Mouse (Mus musculus) layer of hippocampus, postnatal 36 days (tissue): ENCODE measurements around the gene Erbb2. TPM values are rescaled to one million over a fixed set of nuclear protein-coding genes. Genes with fewer than 3 reads are reported as not detected.
"Not testable (repeated sequence)": the region's sequence is repeated elsewhere in the genome, so short reads cannot be mapped to it uniquely, and the experiment has no call there.

Experiments used
- DNase-seq, 2 experiments: peaks; one replicate each; pipeline ENCODE4 v3.0.0; 2022
- total RNA-seq, 2 experiments: library from RNA; stranded (reverse); gene quantifications; 2 replicates each; pipeline ENCODE4 v1.2.3; 2021

Gene Erbb2
- total RNA-seq, result 1 to 10 TPM; 1.6 to 2.1 TPM

GRCm38 (mm10) chr11:98412273-98412796, at the start of gene Erbb2:
TSS of gene Erbb2 (plus strand) at chr11:98412470.
- peak in 1 of 2 experiments; percentile 22 for DNase-seq

GRCm38 (mm10) chr11:98363817-98364216, 48.5 kb upstream of the Erbb2 start:
- no peak for DNase-seq

DNA sequence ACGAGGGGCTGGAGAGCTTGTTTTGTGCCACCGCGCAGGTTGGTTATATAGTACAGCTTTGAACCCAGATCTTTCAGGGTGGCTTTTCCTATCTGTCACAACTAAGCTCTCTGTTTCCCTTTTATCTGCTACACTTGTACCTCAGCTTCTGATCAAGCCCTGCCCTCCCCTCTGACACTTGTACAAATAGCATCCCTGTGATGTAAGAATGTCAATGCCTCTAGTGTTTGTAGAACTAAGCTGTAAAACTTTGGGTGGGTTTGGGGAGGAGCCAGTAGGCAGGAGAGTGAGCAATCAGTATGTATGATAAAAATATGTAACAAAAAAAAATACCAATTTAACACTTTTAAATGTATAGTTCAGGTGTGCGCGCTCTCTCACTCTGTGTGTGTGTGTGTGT, 47.9 kb upstream of the Erbb2 start:
- DNase-seq, result no peak

DNA sequence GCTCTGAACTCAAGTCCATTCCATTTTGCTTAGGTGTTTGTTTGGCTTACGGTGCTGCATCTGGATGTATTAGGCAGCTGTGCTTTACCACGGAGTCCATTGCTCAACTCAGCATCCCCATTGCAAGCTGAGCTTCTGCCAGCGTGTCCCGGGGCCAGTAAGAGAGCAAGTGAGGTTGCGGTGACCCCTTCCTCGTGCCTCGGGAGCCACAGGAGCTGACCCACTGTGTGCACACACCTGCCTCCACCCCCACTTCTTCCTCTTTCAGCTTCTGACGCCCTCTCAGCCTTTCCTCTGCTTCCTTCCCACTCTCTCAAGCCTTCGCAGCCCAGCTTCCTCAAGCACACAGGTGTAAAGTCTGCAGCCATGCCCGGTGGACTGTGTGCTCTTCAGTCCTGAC, 46.0 kb upstream of the Erbb2 start:
- DNase-seq, result no peak

DNA sequence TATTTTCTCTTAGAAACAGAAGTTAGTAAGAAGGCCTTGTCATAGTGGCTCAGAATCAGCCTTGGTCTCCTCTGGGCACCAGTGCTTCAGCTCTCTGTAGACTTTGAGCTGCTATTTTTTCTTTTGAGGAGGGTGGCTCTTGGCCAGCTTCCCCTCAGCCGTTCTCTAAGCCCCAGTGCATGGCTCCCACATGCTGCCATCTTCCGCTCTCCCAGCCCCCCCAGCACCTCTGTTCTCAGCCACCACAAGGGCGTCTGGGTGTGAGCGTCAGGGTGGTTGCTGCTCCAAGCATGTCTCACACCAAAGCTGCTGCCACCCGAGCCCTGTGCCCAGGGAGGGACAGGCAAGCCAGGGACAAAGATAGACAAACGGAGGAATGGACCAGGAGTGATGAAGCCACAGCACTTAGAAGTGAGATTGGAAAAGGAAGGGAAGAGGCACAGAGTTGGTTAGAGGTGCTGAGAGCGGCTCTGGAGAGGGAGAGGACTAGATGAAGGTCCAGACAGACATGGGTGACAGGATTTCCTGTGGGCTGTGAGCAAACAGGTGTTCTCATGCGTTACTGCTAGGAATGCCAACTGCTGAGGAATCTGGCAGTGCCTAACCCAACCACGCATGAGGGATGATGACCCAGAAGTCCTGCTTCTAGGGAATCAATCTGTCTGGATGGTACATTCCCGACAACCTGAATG, 45.0 kb upstream of the Erbb2 start:
- DNase-seq, result no peak

- DNase-seq, result no peak
These were observed 44.4 kb upstream of the Erbb2 start for GRCm38 (mm10) chr11:98367863-98368186.

GRCm38 (mm10) chr11:98369337-98369736, 42.9 kb upstream of the Erbb2 start:
- DNase-seq, result no peak

DNA sequence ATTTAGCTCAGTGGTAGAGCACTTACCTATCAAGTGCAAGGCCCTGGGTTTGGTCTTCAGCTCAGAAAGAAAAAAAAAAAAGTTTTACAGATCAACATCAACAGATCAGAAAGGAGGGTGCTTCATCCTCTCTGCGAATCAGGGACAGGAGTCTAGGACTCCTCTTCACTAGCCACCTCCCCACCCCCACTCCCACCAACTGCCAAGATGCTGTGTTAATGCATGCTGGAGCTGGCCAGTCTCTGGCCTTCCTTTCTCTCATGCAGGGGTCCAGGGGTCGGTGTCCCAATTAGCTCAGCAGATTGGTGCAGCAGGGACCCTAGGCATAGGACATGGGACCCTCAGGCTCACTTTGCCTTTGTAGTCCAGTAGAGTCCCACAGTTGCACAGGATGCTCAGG, 41.7 kb upstream of the Erbb2 start:
- no peak for DNase-seq

DNA sequence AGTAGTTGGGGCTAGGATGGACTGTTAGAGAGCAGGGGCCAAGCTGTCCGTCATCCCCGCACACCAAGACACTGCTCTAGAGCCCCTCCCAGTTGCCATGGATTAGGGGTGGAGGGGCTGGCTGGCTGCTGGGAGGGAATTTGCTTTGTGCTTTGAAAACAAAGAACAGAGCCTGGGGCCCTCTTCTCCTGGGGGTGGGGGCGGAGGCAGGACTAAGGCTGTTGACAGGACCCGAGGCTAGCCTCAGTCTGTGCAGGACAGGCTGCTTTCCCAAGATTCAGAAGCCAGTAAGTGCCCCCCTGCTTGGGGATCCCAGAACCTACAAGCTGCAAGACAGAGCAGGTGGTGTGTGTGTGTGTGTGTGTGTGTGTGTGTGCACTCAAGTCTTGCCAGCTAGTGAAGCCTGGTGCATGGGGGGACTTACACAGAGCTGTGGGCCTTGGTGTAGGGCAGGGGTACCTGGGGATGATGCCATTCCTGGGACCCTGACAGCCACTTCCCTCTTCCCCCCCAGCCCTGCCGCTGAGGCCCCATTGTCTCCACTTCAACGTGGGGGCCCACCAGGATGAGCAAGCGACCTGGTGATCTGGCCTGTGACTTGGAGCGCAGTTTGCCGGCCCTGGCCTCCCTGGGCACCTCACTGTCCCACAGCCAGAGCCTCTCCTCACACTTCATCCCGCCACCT, 40.6 kb upstream of the Erbb2 start:
- DNase-seq, result no peak

DNA sequence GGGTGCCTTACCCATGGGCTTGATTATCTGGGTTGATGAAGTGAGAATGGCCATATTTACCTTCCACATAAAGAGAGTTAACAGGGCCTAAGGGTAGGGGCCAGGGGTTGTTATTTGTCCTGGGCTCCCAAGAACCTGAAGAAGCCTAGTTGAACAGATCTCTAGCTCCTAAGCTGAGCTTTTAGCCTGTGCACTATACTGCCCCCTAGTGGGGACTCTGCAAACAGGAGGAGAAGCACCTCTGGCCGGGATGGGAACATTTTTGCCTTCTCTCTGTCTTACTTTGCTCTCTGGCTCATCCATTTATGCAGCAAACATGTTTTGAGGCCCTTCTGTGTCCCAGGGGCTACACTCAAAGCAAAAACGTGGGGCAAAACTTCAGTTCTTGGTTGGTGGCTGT, 39.9 kb upstream of the Erbb2 start:
- peak in 1 of 2 experiments; percentile 50 for DNase-seq

- no peak for DNase-seq
These were observed 39.0 kb upstream of the Erbb2 start for GRCm38 (mm10) chr11:98373244-98373643.

DNA sequence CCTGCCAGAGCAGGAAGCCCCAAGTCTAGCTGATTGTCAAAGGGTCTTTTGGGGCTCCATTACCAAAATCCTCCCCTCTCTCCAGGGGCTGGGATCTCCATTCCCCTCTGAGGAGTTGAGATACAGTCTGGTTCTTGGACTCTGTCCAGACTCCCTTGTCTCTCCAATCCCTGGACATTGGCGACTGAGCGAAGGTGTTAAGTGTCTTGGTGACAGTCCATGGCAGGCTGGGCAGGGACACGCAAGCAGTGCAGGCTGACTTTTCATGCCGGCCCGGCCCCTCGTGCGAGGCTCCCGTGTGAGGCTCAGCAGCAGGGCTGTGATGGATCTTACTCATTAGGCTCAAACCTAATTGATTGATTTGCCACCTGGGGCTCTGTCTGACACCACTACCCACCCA, 38.0 kb upstream of the Erbb2 start:
- DNase-seq, result no peak

GRCm38 (mm10) chr11:98376756-98377155, 35.5 kb upstream of the Erbb2 start:
- DNase-seq, result no peak

GRCm38 (mm10) chr11:98377787-98378186, 34.5 kb upstream of the Erbb2 start:
- DNase-seq, result no peak

DNA sequence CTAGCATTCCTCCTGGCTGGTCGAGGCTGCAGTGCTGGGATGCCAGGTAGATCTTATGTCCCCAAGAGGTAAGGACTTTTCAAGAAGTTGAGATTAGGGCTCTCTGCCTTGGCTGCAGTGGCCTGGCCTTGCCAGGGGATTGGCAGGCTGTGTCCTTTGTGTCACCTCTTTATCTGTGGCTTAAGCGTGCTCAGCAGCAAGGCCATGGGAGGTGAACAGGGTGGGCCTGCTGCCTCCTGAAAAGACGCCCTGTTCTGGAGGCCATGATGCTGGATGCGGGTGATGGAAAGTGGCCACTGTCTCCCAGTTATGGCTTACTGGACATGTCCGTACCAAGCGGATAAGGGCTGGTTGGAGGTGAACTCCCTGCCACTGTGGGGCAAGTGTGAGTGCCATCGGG, 32.9 kb upstream of the Erbb2 start:
- DNase-seq, result no peak

DNA sequence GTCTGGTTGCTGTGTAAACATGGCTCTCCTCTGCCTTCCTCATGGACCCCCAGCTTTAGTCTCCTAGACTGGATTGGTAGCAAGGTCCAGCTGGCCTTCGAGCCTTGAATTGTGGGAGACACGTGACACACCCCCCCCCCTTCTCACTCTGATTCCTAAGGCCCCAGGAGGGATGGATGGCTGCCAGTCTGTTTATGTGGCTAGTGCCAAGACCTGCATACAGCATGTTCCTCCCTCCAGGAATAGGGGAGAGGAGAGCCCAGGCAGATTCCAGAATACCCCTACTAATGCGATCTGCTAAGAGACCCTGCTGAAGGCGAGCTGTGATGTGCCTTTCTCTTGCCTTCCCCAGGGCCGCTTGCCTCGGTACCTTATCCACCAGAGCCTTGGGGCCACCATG, 32.2 kb upstream of the Erbb2 start:
- no peak for DNase-seq

- no peak for DNase-seq
These were observed 30.6 kb upstream of the Erbb2 start for GRCm38 (mm10) chr11:98381651-98382050.

- not testable (repeated sequence) for DNase-seq
These were observed 29.9 kb upstream of the Erbb2 start for GRCm38 (mm10) chr11:98382405-98382804.

DNA sequence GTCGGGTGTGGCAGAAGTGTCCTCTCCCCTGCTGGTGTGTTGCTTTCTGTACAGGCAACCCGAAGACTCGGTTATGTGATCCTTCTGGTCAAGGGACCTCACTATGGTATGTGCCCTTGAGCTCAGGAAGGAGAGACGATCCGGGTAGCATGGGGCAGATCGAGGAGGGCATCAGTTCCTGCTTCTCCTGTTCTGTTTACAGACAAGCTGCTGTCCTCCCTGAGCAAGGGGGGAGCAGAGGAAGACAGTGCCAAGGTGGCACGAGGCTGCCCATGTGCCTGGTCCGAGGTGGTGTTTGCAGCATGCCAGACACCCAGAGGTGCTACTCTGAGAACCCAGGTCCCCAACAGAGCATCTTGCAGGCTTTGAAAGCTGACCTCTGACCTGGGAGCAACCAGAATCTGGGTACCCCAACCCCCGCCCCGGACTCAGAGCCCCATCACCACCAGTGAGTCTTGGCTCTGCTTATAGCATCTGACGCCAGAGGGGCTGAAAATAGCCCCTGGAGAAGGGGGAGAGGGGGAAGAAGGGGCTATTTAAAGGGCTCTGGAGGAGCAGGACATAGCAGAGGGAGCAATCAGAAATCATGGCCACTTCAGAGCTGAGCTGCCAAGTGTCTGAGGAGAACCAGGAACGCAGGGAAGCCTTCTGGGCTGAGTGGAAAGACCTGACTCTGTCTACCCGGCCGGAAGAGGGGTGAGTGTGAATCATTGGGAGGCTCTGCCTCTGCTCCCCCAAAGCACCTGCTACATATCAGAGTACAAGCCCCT, 28.8 kb upstream of the Erbb2 start, which contains the start of gene Tcap:
Gene Tcap (plus strand): TSS at position 551 of the 770 bp plus-strand sequence.
- no peak for DNase-seq

GRCm38 (mm10) chr11:98384216-98384615, 28.1 kb upstream of the Erbb2 start:
- DNase-seq, result no peak

DNA sequence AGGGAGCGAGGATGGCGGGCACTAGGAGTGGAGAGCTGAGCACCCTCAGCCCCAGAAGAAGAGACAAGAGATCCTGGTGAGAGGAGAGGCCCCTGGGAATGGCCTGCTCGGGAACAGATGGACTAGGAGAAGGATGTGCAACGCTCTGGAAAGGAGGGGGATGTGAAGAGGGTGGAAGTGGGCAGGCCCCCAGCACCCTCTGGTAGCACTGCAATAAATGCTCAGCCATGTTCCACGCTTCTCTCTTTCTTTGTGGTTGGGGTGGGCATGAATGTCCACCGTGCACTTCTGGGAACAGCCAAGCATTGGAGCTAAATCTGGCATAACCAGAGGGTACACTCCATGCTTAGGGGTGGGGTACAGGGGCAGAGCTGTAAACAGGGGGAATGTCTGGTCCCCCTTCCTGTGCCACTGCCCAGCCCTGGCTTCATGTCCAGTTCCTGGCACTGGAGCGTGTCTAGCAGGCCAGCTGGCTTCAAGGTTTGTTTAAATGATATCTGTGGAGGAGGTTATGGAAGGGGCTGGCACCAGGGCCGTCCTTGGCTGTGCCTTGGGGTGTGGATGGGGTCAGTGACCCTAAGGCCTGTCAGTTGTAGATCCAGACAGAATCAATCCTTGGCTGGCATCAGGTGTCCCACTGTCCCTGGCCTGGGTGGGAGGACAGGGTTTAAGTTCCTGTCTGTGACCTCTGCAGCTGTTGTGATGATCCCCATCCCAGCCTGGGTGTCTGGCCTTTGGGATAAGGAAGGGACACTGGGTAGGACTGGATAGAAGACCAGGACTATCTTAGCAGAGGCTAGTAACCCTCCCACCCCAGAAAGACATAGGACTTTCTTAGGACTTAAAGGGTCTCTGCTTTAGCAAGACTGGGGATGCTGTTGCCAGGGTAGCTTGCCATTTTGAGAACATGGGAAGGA, 27.3 kb upstream of the Erbb2 start:
- no peak for DNase-seq
